Mouse (Mus musculus) 3134 (cell line): ENCODE data around the gene Gosr1.
A peak's percentile ranks its signal among the peaks of the same experiment; 100 is the strongest.
"Not testable (repeated sequence)": the region's sequence is repeated elsewhere in the genome, so short reads cannot be mapped to it uniquely, and the experiment has no call there.

Experiments
- DNase-seq: peaks from one replicate; pipeline ENCODE4 v3.0.0-alpha.2; 2011; ENCODE audit warnings: low spot score; ENCODE audit not compliant: insufficient read length; ENCODE audit errors: extremely low read depth

The Gosr1 gene

GRCm38 (mm10) chr11:76763053-76763740 is at the start of gene Gosr1:
TSS of gene Gosr1 (minus strand) at chr11:76763579.
- DNase-seq = peak; percentile 83

DNA sequence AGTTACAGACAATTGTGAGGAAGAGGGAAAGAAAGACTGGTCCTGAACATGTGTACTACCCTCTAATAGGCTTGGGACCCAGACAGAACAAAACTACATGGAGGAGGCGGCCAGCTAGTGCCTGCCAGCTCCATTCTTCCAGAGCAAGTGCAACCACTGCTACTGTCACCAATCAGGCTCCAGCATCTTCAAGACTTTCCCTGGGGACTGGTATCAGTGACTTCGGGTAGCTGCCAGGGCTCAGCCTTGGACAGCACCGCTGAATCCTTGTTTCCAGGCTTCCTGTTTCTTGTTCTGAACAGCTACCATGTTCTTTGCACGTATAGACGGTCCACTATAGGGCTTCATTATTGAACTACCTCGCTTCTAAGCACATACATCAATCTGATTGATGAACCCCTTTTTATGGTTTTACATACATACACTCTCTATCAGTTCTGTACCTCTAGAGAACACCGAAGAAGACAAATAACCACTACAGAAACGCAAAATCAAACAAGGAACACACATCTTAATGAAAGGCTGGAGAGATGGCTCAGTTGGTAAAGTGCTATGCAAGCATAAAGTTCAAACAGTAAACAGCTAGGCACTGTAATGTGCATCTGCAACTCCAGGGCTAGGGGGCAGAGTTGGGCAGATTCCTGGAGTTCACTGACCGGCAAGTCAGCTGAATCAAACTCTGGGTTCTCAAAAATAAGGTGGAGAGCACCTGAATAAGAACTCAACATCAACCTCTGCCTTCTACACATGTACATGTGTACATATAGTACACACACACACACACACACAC is 47.5 kb upstream of the Gosr1 start:
- no peak for DNase-seq

GRCm38 (mm10) chr11:76809450-76809849 is 46.1 kb upstream of the Gosr1 start:
- no peak for DNase-seq

DNA sequence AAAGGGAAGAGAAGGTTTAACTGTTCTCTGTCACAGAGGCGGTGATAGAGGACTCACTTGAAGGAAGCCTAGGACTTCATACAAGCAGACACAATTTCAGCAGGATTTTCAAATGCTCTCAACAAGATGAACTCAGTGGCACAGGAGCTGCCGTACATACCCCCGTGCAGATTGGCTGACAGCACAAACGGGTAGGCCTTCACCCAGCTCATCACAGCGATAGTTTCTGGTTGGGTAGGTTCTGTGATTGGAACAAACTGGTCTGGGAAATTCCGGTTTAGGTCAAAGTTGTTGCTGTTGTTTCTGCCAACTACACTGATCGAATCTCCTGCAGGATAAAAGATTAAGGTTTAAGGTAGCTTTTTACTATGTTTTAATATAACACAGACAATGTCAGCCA is 45.2 kb upstream of the Gosr1 start:
- DNase-seq = no peak

DNA sequence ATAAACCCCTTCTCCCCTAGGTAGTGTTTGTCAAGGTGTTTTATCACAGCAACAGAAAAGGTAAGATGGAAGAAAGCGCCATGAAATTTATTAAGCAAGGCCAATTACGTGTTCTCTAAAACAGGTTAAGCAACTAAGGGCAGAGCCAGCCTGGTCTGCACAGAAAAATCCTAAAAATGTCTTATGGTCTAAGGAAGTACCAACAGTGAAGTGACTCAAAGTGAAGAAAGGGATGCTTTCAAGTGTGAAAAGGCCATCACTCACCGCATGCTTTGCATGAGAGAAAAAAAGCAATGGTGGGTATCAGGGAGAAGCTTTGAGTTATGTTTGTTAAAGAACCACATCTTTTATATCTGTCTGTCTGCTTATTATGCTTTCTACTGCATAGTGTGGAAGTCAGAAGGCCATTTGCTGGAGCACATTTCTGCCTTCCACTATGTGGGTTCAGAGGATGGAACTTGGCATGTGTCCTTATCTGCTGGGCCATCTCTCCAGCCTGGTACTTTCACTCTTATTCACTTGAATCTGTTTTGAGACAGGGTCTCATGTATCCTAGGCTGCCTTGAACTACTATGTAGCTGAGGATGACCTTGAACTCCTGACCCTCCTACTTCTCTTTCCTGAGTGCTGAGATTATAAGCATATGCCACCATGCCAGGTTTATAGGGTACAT is 43.8 kb upstream of the Gosr1 start:
- DNase-seq = no peak

GRCm38 (mm10) chr11:76806026-76806425 is 42.6 kb upstream of the Gosr1 start:
- DNase-seq = no peak

- not testable (repeated sequence) for DNase-seq
These were observed 41.7 kb upstream of the Gosr1 start for GRCm38 (mm10) chr11:76805072-76805471.

DNA sequence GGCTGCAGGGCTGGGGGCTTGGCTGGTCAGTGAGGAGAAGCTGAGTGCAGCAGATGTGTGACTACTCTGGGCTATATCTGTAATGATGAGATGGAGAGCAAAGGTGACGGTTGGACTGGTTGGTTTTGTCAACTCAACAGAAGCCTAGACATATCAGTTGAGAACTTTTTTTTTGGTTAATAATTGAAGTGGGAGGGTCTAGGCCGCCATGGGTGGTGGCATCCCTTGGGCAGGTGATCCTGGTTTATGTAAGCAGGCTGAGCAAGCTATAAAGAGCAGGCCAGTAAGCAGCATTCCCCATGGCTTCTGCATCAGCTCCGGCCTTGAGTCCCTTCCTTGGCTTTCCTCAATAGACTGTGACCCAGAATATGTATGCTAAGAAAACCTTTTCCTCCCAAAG is 39.9 kb upstream of the Gosr1 start:
- no peak for DNase-seq

- no peak for DNase-seq
These were observed 33.9 kb upstream of the Gosr1 start for GRCm38 (mm10) chr11:76797236-76797635.

DNA sequence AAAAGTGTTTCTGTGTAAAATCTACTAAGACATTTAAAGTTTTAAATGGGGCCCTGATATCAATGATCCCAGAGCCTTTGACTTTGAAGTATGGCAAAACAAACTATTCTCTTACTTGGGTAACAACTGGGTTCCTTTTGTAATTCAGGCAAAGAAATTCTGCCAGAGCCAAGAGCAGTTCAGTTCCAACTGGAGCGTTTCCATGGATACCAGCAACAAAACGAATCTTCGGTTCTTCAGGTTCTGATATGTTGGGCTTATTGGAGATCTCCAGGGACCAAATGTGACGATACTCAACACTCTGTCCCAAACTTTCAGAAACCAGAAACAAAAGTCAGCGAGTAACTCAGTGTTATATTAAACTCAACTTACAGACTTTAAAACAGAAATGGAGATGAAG is 31.9 kb upstream of the Gosr1 start:
- DNase-seq = no peak

GRCm38 (mm10) chr11:76791331-76791730 is 28.0 kb upstream of the Gosr1 start:
- DNase-seq = no peak

GRCm38 (mm10) chr11:76789252-76789651 is 25.9 kb upstream of the Gosr1 start:
- DNase-seq = peak; percentile 14

- DNase-seq = no peak
These were observed 12.2 kb upstream of the Gosr1 start for GRCm38 (mm10) chr11:76775533-76775932.

DNA sequence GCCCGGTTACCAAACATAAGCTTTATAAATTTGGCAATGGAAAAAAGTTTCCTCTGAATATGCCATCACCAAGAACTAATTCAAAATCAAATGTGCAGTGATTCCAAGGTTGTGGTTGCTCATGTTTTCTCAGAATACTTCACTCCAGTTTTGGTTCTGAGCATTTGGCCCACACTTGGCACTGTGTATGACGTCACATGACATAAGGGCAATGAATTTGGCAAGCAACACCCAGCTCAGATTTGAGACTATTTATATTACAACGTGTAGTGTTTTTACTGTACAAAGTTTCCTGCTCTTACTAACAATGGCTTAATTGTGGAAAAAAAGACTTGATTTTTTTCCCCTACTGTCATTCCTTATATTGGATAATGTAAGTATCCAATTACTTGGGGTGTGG is 10.4 kb upstream of the Gosr1 start:
- DNase-seq = no peak

DNA sequence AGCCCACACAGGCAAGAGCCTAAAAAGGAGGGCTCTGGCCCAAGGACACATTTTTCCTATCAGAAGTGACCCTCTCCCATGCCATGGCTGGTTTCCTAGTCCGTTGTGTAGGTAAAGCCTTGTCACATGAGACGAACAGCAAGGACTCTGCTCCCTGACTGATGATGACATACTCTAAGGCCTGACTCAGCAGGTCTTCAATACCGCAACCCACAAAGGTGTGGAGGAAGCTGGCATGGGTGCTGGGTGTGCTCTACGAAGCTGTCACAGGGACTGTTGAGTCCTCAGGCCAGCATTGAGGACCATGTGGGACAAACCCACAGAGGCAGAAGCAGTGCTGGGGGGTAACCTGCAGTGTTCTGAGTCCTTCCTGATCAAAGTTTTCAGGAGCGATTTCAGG is 7.2 kb upstream of the Gosr1 start:
- no peak for DNase-seq

DNA sequence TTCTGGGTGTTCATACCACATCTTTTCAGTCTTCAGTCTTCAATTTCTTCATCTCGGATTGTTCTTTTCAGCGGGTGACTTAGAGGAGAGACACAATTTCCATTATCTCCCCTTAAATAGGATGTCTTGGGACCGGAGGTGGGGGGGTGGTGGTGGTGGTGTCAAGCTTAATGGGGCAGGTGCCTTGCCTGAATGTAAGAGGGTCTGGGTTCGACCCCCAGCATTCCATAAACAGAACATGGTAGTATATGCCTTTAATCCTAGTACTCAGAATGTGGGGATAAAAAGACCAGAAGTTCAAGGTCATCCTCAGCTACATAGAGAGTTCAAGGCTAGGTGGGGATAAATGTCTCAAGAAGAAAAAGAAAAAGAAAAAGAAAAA is 353 bp upstream of the Gosr1 start:
- no peak for DNase-seq

DNA sequence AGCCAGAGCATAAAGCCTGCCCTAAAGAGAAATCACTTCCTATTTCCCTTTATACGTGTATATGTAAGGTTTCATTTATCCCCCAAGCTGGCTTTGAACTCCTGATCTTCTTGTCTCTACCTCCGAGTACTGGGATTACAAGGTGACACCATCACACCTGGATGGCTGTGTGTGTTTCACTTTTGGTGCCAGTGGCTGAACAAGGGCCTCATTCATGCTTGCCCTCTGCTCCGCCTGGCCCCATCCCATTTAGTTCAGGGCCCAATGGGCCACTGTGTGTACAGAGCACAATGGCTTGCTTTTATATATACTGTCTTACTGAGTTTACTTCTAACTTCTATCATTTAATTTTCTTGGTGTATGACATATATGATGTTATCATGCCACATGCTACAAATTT is 11.1 kb downstream of the Gosr1 start:
- DNase-seq = no peak

DNA sequence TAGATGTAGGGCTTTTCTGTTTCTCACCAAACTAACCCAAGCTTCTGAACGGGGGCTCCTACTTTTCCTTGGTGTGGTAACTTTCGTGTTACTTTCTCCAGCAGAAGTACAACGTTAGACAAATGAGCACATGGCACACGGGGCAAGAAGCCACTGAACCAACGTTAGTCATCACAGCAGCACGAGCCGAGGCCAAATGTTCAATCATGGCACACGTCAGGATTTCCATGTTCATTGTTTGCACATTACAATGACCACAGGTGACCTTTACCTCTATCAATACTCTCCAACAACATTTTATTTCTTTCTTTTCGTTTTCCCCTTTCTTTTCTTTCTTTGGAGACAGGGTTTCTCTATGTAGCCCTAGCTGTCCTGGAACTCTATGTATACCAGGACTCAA is 14.6 kb downstream of the Gosr1 start:
- DNase-seq = no peak

DNA sequence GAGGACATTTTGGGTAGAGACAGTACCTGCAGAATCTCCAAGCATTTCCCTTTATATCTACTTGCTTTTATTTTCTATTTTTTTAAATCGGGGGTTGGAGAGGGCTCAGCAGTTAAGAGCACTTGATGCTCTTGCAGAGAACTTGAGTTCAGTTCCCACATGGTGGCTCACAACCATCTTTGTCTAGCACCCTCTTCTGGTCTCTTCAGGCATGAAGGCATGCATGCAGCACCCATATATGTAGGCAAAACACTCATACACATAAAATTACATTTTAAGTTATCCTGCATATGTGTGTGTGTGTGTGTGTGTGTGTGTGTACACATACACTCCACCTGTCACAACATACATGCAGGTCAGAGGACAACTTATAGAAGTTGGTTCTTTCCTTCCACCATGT is 17.5 kb downstream of the Gosr1 start:
- no peak for DNase-seq

GRCm38 (mm10) chr11:76744550-76744949 is 18.8 kb downstream of the Gosr1 start:
- DNase-seq = no peak

DNA sequence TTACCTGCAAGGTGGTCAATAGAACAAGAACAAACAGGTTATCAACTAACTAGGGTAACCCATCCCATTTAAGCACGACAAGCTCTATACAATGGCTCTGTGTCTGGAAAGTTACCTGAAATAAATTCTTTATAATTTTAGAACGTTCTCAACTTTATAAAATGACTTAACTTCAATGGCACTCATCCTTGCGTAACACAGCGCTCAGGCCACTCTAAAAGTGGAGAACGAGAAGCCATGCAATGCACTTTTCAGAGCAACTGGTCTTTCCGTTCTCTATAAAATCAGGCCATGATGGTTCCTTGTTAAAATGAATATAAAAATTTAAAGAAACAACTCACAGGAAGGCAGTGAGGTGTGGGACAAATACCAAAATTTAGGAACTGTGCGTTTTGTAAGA is 20.9 kb downstream of the Gosr1 start:
- DNase-seq = no peak

GRCm38 (mm10) chr11:76739125-76739524 is 24.3 kb downstream of the Gosr1 start:
- no peak for DNase-seq
